Mouse (Mus musculus) small intestine, adult 2 months (tissue): ENCODE measurements around the gene Serinc3.

Experiments used
- CTCF ChIP-seq: fragments of 200-500 bp; IDR thresholded peaks from 2 replicates; pipeline ENCODE4 v1.5.1; 2012; ENCODE audit warnings: low read depth, mild to moderate bottlenecking, control low read depth, inconsistent platforms, low read length, moderate library complexity, mixed read lengths; ENCODE audit not compliant: insufficient replicate concordance, insufficient read length; ENCODE audit errors: extremely low read depth
- POLR2A ChIP-seq: fragments of 200-500 bp; IDR thresholded peaks from 2 replicates; pipeline ENCODE4 v1.6.1; 2012; ENCODE audit warnings: low read depth, mild to moderate bottlenecking, control low read depth, inconsistent platforms, low read length, moderate library complexity

GRCm38 (mm10) chr2:163615401-163615800 is 29.5 kb downstream of the Serinc3 start:
- no peak for TF ChIP-seq CTCF
- TF ChIP-seq POLR2A, result no peak
